ENCODE assay signal across 24 mouse cellular contexts in genomic region chr2:115717535-115717934, GRCm38 (mm10).
DNase-seq lines count a peak whose midpoint lies in the region; ATAC-seq and TF ChIP-seq lines count a peak whose summit lies in the region.
"Had no signal": no experiment of that assay in that cellular context is flagged by ENCODE, and none has a peak within 500 bp of the region (broad histone marks: within the 10 kb centered on the region; RNA-seq: fewer than 3 reads in every experiment).

No protein-coding gene starts in this region.

- H3K36me3 ChIP-seq in heart, adult 2 months (ENCODE audit: control insufficient read depth, insufficient read depth, low read length) = no peaks in the 10 kb centered on the region
- H3K36me3 ChIP-seq in kidney, embryonic 15.5 days = peaks cover 16% of the 10 kb centered on the region
- H3K36me3 ChIP-seq: forebrain, embryonic 15.5 days; hindbrain, embryonic 12.5 days; hindbrain, embryonic 15.5 days had no signal

- H3K27me3 ChIP-seq in heart, adult 2 months (ENCODE audit: control insufficient read depth, insufficient read depth, low read length) = no peaks in the 10 kb centered on the region
- no peaks in the 10 kb centered on the region for H3K27me3 ChIP-seq in kidney, embryonic 15.5 days
- H3K27me3 ChIP-seq: embryonic facial prominence, embryonic 13.5 days; forebrain, embryonic 12.5 days; forebrain, embryonic 15.5 days; hindbrain, embryonic 12.5 days; hindbrain, embryonic 15.5 days had no signal

- intact Hi-C loops in heart, adult 2 months (cut with DNase I) = no loop called here

- no peaks in the 10 kb centered on the region for H3K79me2 ChIP-seq in heart, adult 2 months (replicated peaks; ENCODE audit: control insufficient read depth, insufficient read depth, low read length)

- no peak overlapping the region for H3K27ac ChIP-seq in heart, adult 2 months
- peak overlapping the region; percentile 88 for H3K27ac ChIP-seq in kidney, embryonic 15.5 days
- H3K27ac ChIP-seq: embryonic facial prominence, embryonic 10.5 days; embryonic facial prominence, embryonic 13.5 days; forebrain, embryonic 12.5 days; forebrain, embryonic 15.5 days; hindbrain, embryonic 12.5 days; hindbrain, embryonic 15.5 days had no signal

- H3K4me2 ChIP-seq in kidney, embryonic 15.5 days = no peak overlapping the region
- H3K4me2 ChIP-seq: embryonic facial prominence, embryonic 13.5 days; forebrain, embryonic 12.5 days; forebrain, embryonic 15.5 days; heart, embryonic 11.5 days; hindbrain, embryonic 12.5 days; hindbrain, embryonic 15.5 days had no signal

- TF ChIP-seq POLR2A in heart, adult 2 months (IDR thresholded peaks at IDR 0.05; ENCODE audit: insufficient read depth, low read depth, low read length) = no peak

- no peak overlapping the region for H3K9ac ChIP-seq in heart, adult 2 months (ENCODE audit: low read depth, low read length)
- H3K9ac ChIP-seq in kidney, embryonic 15.5 days = no peak overlapping the region
- H3K9ac ChIP-seq: embryonic facial prominence, embryonic 13.5 days; forebrain, embryonic 12.5 days; forebrain, embryonic 15.5 days; hindbrain, embryonic 12.5 days; hindbrain, embryonic 15.5 days had no signal

- no peak for TF ChIP-seq CTCF in heart, adult 2 months (IDR thresholded peaks at IDR 0.05)

- peaks cover 10% of the 10 kb centered on the region for H3K9me3 ChIP-seq in kidney, embryonic 15.5 days (replicated peaks)
- H3K9me3 ChIP-seq: hindbrain, embryonic 15.5 days had no signal

- peak; percentile 34; the same call in 1 of the 2 replicates for ATAC-seq in kidney, embryonic 15.5 days (replicated peaks; ENCODE audit: low FRiP score)
- ATAC-seq: forebrain, embryonic 15.5 days had no signal

- no peaks in the 10 kb centered on the region for H3K4me1 ChIP-seq in heart, adult 2 months (ENCODE audit: control insufficient read depth, insufficient read depth, low read length)
- H3K4me1 ChIP-seq in kidney, embryonic 15.5 days = peaks cover 15% of the 10 kb centered on the region
- H3K4me1 ChIP-seq: embryonic facial prominence, embryonic 13.5 days; hindbrain, embryonic 12.5 days; hindbrain, embryonic 15.5 days had no signal

- WGBS in heart, adult 2 months = 78% methylated on average over 5 of the region's 5 CpGs
- WGBS in kidney, embryonic 15.5 days = 19% methylated on average over 5 of the region's 5 CpGs

- no peak overlapping the region for H3K4me3 ChIP-seq in heart, adult 2 months
- no peak overlapping the region for H3K4me3 ChIP-seq in kidney, embryonic 15.5 days (replicated peaks)
- H3K4me3 ChIP-seq: embryonic facial prominence, embryonic 10.5 days; embryonic facial prominence, embryonic 13.5 days; erythroblast, embryonic 14.5 days; forebrain, embryonic 12.5 days; forebrain, embryonic 15.5 days; hindbrain, embryonic 12.5 days; hindbrain, embryonic 15.5 days had no signal

- DNase-seq in heart, adult 11 months = peak; percentile 23
- no peak for DNase-seq in heart, adult 2 months
- no peak for DNase-seq in kidney, adult 9 months
- peak; percentile 13 to 21 for DNase-seq in kidney, postnatal 36 days
- DNase-seq in kidney, adult 18-20 months = no peak
- peak; percentile 55 for DNase-seq in adipocyte (ENCODE audit: low spot score)
- no peak for DNase-seq in cerebellum, adult 11 months
- DNase-seq: adrenal gland, adult 2 months; adrenal gland, postnatal 14 days; cerebellum, adult 11-12 months; cerebellum, adult 8-10 months; cerebellum, postnatal 10 days; cerebellum, postnatal 36 days; embryo, embryonic 11 days; gastrocnemius, postnatal 25 days had no signal

- TF ChIP-seq EP300 in heart, adult 2 months (IDR thresholded peaks at IDR 0.05; ENCODE audit: insufficient read depth, low read depth, low read length) = no peak

Comparison
In these comparisons a context has a peak if more than half of its experiments do, and no peak if none do; other contexts are left out.
1. DNase-seq: peak in heart, adult 11 months (single experiment), kidney, postnatal 36 days (2 of 2) and adipocyte (single experiment); none in heart, adult 2 months (0 of 2), kidney, adult 9 months (single experiment), kidney, adult 18-20 months (single experiment) and cerebellum, adult 11 months (single experiment).